Mouse (Mus musculus): Measurements from ENCODE around the gene Kctd18. TPM values are rescaled to one million over a fixed set of nuclear protein-coding genes. Genes with fewer than 3 reads are reported as not detected.

The Kctd18 gene
- polyA plus RNA-seq, 1 experiment from 2014 or later: 21.6 TPM

DNA sequence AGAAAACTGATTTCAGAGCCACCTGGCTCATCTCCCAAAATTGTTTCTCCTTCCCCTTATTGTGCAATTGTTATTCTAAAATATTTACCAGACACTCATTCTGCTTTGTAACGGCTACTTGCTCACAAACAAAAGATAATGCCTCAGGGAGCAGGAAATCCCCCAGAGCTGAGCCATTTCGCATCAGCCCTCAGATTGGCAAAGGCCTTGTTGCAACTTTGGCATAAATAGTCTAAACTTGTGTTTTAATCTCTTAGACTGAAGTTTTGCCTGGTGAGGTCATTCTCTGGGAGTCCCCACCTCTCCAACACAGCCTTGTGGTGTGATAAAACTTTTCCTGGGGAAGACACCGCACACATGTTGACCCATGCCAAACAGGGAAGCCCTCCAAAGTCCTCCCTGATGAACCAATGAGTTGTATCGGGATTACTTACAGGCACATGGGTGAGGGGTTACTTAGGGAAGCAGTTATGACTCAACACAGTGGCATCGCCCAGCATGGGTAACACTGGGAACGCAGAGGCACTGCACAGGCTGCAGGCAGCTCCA, 29.6 kb downstream of the Kctd18 start:
- Histone ChIP-seq H3K4me2 (replicated peaks) (no peak overlapping the region), H3K4me1 (no peaks in the 10 kb centered on the region), H3K9ac (no peak overlapping the region), H3K9me3 (replicated peaks) (no peaks in the 10 kb centered on the region), H3K27ac (replicated peaks) (no peak overlapping the region), H3K36me3 (no peaks in the 10 kb centered on the region), H3K4me3 (replicated peaks) (no peak overlapping the region), H3K27me3 (no peaks in the 10 kb centered on the region)
- WGBS: 51% methylated on average over 6 of the region's 6 CpGs
- ATAC-seq (ENCODE audit: insufficient number of reproducible peaks, low FRiP score, low TSS enrichment, low read depth): no peak; the same call in 1 of the 2 replicates

DNA sequence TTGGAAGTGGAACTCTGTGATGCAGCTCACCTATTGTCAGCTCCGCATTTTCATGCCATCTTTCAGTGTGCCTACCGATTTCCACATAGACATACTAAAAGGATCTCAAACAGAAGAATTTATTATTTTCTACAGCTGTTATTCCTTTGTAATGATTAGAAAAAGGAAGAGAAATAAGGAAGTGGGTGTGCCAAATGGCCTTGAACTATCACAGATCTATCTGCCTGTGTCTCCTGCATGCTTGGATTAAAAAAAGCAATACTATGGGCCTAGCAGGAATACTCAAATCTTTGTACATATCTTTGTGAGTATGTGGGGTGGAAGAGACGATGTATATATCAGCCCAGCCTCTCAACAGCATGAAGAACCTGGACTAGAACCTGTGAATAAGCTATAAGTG, 41.9 kb downstream of the Kctd18 start:
- Histone ChIP-seq H3K4me2 (replicated peaks) (no peak overlapping the region), H3K4me1 (no peaks in the 10 kb centered on the region), H3K36me3 (no peaks in the 10 kb centered on the region), H3K9ac (no peak overlapping the region), H3K9me3 (replicated peaks) (no peaks in the 10 kb centered on the region), H3K27me3 (no peaks in the 10 kb centered on the region), H3K4me3 (replicated peaks) (no peak overlapping the region), H3K27ac (replicated peaks) (no peak overlapping the region)
- no peak for ATAC-seq (ENCODE audit: insufficient number of reproducible peaks, low FRiP score, low TSS enrichment, low read depth)
- 87% methylated on average over 3 of the region's 3 CpGs for WGBS

- 77% methylated on average over 2 of the region's 2 CpGs for WGBS
These were observed 47.2 kb downstream of the Kctd18 start for GRCm38 (mm10) chr1:57971588-57971987.

GRCm38 (mm10) chr1:57969327-57970271, 49.2 kb downstream of the Kctd18 start:
- no peaks in the 10 kb centered on the region for H3K27me3 ChIP-seq

More at GRCm38 (mm10) chr1:57971588-57971987, 47.2 kb downstream of the Kctd18 start:
- Histone ChIP-seq H3K4me3 (replicated peaks) (no peak overlapping the region), H3K4me1 (peaks cover 12% of the 10 kb centered on the region), H3K4me2 (replicated peaks) (no peak overlapping the region), H3K9ac (no peak overlapping the region), H3K27me3 (no peaks in the 10 kb centered on the region), H3K36me3 (peaks cover 3% of the 10 kb centered on the region; the same call in 1 of the 2 replicates), H3K27ac (replicated peaks) (no peak overlapping the region), H3K9me3 (replicated peaks) (no peaks in the 10 kb centered on the region)
- no peak for ATAC-seq (ENCODE audit: insufficient number of reproducible peaks, low FRiP score, low TSS enrichment, low read depth)

GRCm38 (mm10) chr1:57955774-57956173, 63.0 kb downstream of the Kctd18 start:
- WGBS: 91% methylated on average over 1 of the region's 1 CpGs
- H3K4me2 ChIP-seq (replicated peaks): no peak overlapping the region
- no peaks in the 10 kb centered on the region for H3K9me3 ChIP-seq (replicated peaks)
- H3K4me1 ChIP-seq: no peaks in the 10 kb centered on the region
- H3K27ac ChIP-seq (replicated peaks): no peak overlapping the region
- H3K4me3 ChIP-seq (replicated peaks): no peak overlapping the region
- ATAC-seq (ENCODE audit: insufficient number of reproducible peaks, low FRiP score, low TSS enrichment, low read depth): no peak
- no peak overlapping the region for H3K9ac ChIP-seq
- H3K36me3 ChIP-seq: peaks cover 35% of the 10 kb centered on the region
- no peaks in the 10 kb centered on the region for H3K27me3 ChIP-seq

More at GRCm38 (mm10) chr1:57969327-57970271, 49.2 kb downstream of the Kctd18 start:
- peak overlapping the region; percentile 82 for H3K27ac ChIP-seq (replicated peaks)
- peak overlapping the region; percentile 73 for H3K4me2 ChIP-seq (replicated peaks)
- H3K4me3 ChIP-seq (replicated peaks): peak overlapping the region; percentile 79
- ATAC-seq (ENCODE audit: insufficient number of reproducible peaks, low FRiP score, low TSS enrichment, low read depth): peak; percentile 95
- under 1% methylated on average over 65 of the region's 65 CpGs for WGBS
- H3K4me1 ChIP-seq: peaks cover 12% of the 10 kb centered on the region
- no peaks in the 10 kb centered on the region for H3K9me3 ChIP-seq (replicated peaks)
- H3K36me3 ChIP-seq: peaks cover 13% of the 10 kb centered on the region; the same call in 1 of the 2 replicates
- peak overlapping the region; percentile 86 for H3K9ac ChIP-seq

DNA sequence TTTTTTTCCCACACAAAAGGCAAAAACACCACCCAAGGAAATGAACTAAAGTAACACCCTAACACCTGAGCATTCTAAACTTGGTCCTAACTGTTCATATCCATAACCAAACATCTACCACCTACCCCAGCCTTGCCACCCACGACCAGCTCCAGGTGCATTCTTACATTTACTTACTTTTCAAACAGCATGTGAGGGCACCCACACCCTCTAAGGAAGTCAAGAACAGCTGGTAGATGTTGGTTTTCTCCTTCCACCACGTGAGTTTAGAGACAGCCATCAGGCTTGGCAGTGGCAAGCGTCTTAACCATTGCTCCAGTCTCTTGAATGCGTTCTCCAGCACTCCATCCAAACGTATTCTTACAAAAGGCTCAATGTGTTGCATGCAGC, 64.4 kb downstream of the Kctd18 start:
- no peak overlapping the region for H3K27ac ChIP-seq (replicated peaks)
- 81% methylated on average over 5 of the region's 5 CpGs for WGBS
- no peak for ATAC-seq (ENCODE audit: insufficient number of reproducible peaks, low FRiP score, low TSS enrichment, low read depth)
- H3K4me1 ChIP-seq: no peaks in the 10 kb centered on the region
- no peak overlapping the region for H3K9ac ChIP-seq
- H3K4me3 ChIP-seq (replicated peaks): no peak overlapping the region
- H3K36me3 ChIP-seq: peaks cover 36% of the 10 kb centered on the region
- no peaks in the 10 kb centered on the region for H3K9me3 ChIP-seq (replicated peaks)
- H3K27me3 ChIP-seq: no peaks in the 10 kb centered on the region
- no peak overlapping the region for H3K4me2 ChIP-seq (replicated peaks)

DNA sequence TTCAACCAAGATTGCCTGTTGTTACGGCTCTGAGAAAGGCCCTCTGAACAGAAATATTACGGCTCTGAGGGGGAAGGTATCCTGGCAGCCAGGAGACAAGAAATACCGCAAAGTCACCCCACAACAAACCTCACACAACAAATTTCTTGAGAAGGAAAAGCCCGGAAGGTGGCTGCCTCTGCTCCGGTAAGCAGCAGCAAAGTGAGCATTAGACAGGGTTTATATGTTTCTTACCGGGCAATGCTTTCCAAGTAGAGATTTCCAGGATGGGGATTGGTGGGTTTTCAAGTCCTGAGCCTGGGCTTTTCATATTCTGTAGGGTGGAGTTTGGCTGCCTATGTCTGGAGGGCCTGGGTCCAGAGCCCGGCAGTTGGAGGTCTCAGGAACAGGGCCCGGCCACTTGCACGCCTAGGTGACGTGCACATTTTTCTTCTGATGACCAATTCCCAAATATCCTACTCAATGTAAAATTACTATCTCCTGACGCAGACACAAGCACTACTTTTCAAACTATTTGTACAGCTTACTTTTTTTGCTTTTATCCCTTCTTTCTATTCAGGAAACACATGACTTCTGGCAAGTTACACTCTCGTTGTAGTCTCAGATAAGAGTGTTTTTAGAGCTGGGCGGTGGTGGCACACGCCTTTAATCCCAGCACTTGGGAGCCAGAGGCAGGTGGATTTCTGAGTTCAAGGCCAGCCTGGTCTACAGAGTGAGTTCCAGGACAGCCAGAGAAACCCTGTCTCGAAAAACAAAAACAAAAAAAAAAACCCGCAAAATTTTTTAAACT, 65.0 kb downstream of the Kctd18 start:
- H3K4me2 ChIP-seq (replicated peaks): no peak overlapping the region
- H3K9me3 ChIP-seq (replicated peaks): no peaks in the 10 kb centered on the region
- H3K27ac ChIP-seq (replicated peaks): no peak overlapping the region
- H3K4me1 ChIP-seq: no peaks in the 10 kb centered on the region
- no peak overlapping the region for H3K4me3 ChIP-seq (replicated peaks)
- H3K27me3 ChIP-seq: no peaks in the 10 kb centered on the region
- peaks cover 30% of the 10 kb centered on the region for H3K36me3 ChIP-seq
- ATAC-seq (ENCODE audit: insufficient number of reproducible peaks, low FRiP score, low TSS enrichment, low read depth): no peak
- WGBS: 85% methylated on average over 16 of the region's 16 CpGs
- no peak overlapping the region for H3K9ac ChIP-seq

- 93% methylated on average over 4 of the region's 4 CpGs for WGBS
- no peak overlapping the region for H3K27ac ChIP-seq (replicated peaks)
- no peak overlapping the region for H3K4me3 ChIP-seq (replicated peaks)
- no peak for ATAC-seq (ENCODE audit: insufficient number of reproducible peaks, low FRiP score, low TSS enrichment, low read depth)
- peaks cover 28% of the 10 kb centered on the region for H3K36me3 ChIP-seq
- no peaks in the 10 kb centered on the region for H3K9me3 ChIP-seq (replicated peaks)
- H3K9ac ChIP-seq: no peak overlapping the region
- H3K4me2 ChIP-seq (replicated peaks): no peak overlapping the region
- H3K4me1 ChIP-seq: peaks cover 5% of the 10 kb centered on the region; the same call in 1 of the 2 replicates
- no peaks in the 10 kb centered on the region for H3K27me3 ChIP-seq
These were observed 66.2 kb downstream of the Kctd18 start for GRCm38 (mm10) chr1:57952509-57952908.

GRCm38 (mm10) chr1:57949716-57950115, 69.0 kb downstream of the Kctd18 start:
- no peak overlapping the region for H3K4me3 ChIP-seq (replicated peaks)
- ATAC-seq (ENCODE audit: insufficient number of reproducible peaks, low FRiP score, low TSS enrichment, low read depth): no peak
- H3K27me3 ChIP-seq: no peaks in the 10 kb centered on the region
- H3K4me2 ChIP-seq (replicated peaks): no peak overlapping the region
- H3K9ac ChIP-seq: no peak overlapping the region
- peaks cover 28% of the 10 kb centered on the region; the same call in 1 of the 2 replicates for H3K36me3 ChIP-seq
- no peaks in the 10 kb centered on the region for H3K9me3 ChIP-seq (replicated peaks)
- H3K4me1 ChIP-seq: peaks cover 5% of the 10 kb centered on the region; the same call in 1 of the 2 replicates
- WGBS: 75% methylated on average over 5 of the region's 5 CpGs
- H3K27ac ChIP-seq (replicated peaks): no peak overlapping the region

- no peaks in the 10 kb centered on the region for H3K27me3 ChIP-seq
- H3K27ac ChIP-seq (replicated peaks): no peak overlapping the region
- H3K4me1 ChIP-seq: peaks cover 5% of the 10 kb centered on the region; the same call in 1 of the 2 replicates
- no peak for ATAC-seq (ENCODE audit: insufficient number of reproducible peaks, low FRiP score, low TSS enrichment, low read depth)
- H3K9me3 ChIP-seq (replicated peaks): no peaks in the 10 kb centered on the region
- WGBS: 4% methylated on average over 1 of the region's 1 CpGs
- no peak overlapping the region for H3K4me2 ChIP-seq (replicated peaks)
- H3K36me3 ChIP-seq: peaks cover 28% of the 10 kb centered on the region; the same call in 1 of the 2 replicates
- no peak overlapping the region for H3K9ac ChIP-seq
- no peak overlapping the region for H3K4me3 ChIP-seq (replicated peaks)
These were observed 69.6 kb downstream of the Kctd18 start for GRCm38 (mm10) chr1:57949195-57949594.
